Mouse (Mus musculus): ENCODE data around the gene Thra. TPM values are rescaled to one million over a fixed set of nuclear protein-coding genes. Genes with fewer than 3 reads are reported as not detected.

The Thra gene
- total RNA-seq, 2 experiments from 2014 or later = 181 to 195 TPM

DNA sequence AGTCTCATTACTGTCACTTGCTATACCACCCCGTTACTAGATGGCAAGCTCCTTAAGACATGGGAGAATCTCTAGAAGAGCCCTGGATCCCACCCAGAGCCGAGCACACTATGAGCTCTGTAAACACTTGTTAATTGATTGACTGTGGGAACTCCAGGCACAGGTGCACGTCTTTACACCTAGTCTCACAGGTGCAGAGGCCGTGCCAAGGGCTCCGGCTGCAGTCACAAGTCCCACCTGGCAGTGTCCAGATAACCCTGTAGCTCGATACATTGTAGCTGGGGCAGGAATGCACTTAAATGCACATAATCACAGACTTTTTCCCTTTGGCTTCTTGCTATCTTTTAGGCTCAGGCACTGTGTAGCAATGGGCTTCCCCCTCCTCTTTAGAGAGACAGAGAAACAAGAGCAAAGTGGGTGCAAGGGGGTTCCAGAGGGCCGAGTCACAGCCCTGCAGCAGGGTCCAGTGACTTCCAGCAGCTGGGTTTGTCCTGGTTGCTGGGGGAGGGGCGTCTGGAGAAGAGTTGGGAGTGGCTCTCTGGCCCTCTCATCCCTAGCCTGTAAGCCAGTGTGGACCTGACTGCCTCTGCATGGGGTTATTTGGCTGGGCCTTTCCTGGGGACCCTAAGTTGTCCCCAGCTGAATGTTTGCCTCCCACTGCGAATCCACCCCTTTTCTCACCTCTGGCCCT lies 3.4 kb downstream of the Thra start:
- DNase-seq (ENCODE audit: low spot score in 2 of 2) = no peak

DNA sequence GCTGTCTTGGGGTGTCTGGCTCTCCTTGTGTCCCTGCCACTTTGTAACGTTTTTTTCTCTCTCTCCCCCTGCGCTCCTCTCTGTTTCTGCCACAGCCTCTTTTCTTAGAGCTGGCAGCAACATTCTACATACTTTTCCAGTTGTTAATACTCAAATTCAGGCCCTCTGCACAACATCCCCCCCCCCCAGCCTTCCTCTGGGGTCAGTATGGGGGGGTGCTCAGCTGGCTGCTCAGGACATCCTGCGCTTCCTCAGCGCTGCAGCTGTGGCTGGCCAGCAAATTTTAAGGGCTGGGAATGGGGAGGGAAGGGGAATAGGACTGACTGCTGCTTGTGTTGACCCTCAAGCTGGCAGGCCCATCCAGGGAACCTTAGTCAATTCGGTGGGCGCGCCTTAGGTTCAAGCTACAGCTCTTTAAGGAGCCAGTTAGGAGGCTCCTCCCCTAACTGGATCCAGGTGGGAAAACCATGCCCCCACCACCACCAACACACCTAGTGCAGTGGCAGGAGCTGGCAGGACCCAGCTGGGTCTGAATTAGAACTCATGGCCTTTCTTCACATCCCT lies 4.1 kb downstream of the Thra start:
- no peak for DNase-seq (ENCODE audit: low spot score in 2 of 2)

DNA sequence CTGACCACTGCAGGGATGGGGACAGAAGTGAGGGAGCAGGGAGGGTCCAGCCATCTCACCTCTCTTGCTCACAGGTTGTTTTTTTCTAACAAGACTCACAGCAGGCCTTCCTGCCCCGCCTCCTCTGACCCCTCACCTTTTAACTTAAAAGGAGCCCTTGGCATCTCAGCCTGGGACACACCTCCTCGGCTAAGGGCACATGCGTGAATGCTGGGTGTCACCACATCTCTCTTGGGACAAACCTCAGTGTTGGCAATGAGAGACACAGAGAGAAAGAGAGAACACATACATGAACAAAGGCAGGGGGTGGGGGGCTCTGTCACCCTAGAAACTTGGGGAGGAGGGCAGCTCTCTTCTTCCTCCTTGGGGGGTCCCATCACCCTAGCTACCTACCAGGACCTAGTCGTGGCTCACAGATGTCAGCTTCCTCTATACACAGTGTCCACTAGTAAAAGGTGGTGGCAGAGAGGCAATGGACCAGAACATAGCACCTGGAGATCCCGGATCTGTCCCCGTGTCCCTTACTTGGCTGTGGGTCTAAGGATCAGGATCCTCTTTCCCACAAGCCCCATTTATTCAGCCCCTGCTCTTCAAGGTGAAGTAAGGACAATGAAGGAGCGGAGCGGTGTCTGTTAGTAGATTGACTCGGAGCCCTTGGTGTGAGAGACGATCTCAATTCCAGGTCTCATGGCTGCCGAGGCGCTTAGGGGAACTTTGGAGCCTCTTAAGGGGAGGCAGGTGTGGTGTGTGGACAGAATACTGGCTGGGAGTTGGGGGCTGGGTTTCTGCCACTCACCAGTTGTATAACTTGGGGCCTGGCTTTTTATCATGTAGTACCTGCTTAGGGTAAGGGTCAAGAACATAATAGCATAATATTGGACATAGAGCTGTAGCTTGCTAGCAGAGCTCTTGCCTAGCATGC lies 5.8 kb downstream of the Thra start:
- DNase-seq (ENCODE audit: low spot score in 2 of 2) = no peak

DNA sequence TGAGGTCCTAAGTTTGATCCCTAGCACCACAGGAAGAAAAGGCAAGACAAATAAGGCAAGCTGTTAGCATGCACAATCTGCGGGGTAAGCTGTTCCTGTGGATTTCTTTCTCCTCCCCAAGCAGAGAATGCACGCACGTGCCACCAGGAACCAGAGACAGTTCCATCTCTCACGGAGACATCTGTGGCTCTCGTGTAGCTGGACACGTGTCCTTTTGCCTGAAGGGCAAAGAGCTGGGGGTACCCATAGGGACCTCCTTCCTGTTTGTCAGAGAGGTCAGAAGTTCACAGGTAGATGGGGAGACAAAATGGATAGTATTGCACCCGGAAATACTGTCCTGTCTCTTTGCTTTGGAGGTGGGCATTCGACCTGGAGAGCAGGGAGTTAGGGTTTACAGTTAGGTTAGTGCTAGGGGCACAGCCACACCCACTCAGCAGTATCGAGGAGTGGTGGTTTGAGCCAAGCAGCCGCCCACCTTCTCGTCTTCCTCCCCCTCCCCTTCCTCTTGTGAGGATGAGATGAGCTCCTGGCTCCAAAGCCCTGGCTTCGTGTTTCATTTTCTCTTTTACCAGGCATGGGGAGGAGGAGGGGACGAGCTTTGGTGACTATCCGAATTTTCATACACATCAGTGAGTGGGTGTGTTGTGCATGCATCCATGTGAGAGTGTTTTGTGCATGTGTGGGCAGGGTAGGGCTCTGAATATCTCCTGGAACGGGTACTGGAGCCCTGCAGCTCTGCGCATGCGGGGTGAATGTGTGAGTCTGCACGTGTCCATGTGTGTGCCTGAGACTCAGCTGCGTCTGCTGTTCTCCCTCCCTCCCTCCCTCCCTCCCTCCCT lies 6.6 kb downstream of the Thra start:
- DNase-seq (ENCODE audit: low spot score in 2 of 2) = no peak

DNA sequence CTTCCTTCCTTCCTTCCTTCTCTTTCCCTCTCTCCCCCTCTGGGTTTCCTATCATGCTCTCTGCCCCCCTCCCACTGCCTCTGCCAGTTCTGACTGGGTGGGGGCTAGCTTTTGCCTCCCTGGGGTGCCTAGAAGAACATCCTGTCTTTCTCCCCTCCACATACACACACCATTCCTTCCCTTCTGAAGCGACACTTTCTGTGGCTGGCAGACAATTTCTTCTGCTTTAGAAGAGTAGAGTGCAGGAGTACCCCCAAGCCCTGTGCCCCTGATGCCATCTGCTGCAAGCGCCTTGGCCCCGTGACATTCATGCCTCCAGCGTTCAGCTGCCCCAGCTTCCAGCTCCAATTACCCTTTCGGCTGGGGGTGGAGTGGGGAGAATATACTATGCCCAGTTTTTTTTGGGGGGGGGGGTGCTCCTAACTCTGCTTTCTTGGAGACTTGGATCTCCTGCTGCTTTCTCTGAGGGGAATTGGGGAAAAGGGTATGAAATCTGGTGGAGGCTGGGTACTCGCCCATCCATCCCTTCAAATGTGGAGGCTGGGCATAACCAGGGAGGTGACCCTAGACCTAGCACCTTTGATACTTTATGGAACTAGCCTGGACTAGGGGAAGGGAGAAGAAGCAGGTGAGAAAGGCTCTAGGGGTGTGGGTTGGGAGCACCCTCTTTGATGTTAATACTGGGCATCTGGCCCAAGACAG lies 7.5 kb downstream of the Thra start:
- no peak for DNase-seq (ENCODE audit: low spot score in 2 of 2)

DNA sequence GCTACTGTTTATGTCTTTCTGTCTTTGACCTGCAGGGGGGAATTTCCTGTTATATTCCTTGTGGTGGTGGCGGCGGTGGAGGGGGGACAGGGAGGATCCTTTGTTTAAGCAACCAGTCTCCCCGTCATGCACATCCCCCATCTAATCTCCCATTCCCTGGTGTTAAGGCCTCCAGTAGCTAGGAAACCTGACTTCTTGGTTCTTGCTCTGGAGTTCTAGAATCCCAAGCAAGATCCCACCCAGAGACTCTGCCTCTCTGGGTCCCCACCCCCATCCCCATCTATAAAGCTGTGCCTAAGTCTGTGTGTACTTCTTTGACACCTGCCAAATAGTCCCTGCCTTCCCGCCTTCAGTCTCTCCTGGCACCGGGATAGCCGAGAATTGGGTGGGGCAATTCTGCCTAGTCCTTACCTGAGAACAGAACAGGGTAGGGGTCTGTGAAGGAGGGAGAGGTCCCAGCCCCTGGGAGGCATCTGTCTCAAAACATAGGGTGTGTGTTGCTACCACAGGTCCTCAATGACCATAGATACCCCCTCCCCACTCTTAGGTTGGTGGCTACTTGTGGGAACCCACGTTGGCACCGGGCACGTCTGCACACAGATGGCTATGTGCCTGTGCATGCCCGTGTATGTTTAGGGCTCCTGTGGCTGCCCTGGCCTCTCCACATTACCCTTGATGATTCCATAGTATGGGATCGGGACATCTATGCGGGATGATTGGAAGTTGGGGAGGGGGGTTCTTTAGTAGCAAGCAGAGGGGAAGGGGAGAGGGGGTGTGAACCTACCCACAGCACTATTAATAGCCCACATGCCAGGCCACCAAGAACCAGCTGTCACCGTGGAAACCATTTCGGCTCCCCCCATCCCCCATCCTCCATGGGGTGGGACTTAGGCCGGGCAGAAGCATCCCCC lies 8.3 kb downstream of the Thra start:
- DNase-seq (ENCODE audit: low spot score in 2 of 2) = no peak

DNA sequence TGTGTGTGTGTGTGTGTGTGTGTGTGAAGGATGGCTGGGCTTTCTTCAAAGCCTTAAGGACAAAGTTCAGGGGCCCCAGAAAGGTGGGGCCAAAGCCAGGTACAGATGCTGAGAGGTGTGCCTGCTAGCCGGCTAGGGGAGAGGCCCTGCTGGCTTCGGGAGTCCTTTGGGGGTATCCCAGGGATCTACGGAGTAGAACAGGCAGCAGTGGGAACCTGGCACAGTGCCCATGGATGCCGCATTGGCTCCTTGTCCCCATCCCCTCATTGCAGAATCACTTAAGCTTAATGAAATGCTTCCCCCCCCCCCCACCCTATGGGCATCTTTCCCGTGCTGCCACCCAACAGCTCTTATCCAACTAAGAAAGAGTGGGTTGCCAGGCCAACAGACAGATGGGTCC lies 9.3 kb downstream of the Thra start:
- DNase-seq (ENCODE audit: low spot score in 2 of 2) = no peak

DNA sequence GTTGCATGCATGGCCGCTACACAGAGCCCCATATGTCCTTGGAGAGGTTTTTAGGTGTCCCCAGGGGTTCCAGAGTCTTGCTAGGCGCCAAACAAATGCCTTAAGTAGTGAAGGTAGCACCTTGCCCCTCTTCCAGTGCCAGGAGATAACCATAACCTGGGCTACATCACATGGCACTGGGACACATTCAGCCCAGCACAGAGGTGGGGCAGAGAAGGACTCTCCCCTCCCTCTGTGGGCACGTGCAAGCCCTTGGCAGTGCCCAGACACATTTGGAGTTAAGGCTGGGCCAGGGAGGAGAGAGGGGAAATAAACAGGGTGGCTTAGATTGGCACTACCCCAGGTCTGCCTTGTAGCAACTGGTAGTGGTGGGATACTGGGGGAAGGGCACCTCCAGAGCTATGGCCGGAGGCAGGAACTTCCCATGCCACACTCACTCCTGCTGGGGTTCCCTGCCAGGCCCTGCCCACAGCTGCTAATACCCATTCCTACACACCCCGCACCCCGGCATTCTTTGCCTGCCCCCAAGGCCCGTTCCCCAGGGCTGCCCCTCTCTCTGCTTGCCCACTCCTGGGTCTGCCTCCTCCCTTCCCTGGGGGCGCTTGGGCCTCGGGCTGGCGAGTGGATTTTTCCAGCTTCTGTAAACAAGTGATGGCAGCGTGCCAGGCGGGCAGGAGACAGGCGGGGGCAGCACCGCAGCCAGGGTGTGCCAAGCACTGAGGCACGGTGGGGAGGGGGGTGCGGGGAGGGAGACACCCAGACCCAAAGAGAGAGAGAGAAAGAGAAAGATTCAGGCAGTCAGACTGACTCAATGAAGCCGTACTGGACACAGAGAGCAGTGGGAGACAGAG lies 10.1 kb downstream of the Thra start:
- DNase-seq (ENCODE audit: low spot score in 2 of 2) = peak in 1 of 2 experiments; percentile 67

DNA sequence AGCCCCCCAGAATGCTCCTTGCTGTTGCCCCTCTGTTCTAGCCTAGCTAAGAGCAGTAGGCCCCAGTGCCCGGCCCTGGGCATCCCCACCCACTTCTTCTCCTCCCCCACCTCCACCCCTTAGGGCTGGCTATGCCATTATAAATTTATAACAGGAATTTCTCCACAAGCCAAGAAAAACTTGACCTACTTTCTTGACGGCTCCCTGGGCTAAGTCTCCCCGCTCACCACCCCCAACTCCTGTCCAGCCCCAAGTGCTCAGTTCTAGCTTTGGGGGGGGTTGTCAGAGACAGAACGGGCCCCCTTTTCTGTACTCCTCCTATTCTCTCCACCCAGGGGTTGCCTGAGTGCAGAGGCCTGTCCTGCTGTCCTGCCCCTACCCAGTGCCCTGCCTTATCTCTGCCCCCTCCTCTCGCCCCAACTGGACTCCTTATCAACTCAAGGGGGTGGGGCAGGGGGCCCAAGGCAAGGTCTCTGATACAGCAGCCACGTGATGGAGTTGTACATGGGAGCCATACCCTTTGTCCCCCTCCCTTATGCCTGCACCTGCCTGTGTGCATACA lies 10.9 kb downstream of the Thra start:
- no peak for DNase-seq (ENCODE audit: low spot score in 2 of 2)

DNA sequence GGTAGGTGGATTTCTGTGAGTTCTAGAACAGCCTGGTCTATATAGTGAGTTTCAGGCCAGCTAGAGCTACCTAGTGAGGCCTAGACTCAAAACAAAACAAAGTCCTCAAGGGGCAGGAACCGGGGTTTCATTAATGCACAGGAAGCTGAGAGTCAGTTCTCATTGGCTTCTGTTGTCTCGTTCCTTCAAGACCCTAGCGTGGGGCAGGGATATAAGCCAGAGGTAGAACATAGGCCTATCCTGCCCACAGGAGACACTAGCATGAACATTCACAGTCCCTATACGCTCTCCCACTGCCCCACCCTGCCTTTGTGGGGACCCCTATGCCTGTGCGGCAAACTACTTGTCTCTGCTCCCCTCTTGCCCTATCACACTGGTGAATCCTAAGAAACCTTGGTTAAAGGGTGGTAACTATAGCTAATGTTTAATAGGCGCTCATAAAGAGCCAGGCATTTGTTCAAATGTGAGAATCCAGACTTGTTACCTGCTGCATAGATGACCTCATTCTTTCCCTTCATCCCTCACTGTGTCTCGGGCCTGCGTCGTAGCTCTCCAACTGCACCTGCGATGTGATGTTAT lies 12.2 kb downstream of the Thra start:
- no peak for DNase-seq (ENCODE audit: low spot score in 2 of 2)

DNA sequence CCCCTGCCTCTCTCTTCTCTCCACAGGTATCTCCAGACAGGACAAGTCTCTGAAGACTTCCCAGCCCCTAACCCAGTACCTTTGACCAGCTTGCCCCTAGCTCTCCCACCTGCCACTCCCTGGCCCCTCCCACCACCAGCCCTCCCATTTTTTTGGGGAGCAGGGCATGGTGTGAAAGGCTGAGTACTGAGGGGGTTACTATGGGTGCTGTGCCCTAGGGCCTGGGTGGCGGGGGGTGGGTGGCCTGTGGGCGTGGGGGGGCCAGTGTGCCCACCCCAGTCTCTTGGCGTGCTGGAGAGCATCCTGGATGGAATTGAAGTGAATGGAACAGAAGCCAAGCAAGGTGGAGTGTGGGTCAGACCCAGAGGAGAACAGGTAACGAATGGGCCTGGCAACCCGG lies 12.8 kb downstream of the Thra start:
- DNase-seq (ENCODE audit: low spot score in 2 of 2) = no peak

DNA sequence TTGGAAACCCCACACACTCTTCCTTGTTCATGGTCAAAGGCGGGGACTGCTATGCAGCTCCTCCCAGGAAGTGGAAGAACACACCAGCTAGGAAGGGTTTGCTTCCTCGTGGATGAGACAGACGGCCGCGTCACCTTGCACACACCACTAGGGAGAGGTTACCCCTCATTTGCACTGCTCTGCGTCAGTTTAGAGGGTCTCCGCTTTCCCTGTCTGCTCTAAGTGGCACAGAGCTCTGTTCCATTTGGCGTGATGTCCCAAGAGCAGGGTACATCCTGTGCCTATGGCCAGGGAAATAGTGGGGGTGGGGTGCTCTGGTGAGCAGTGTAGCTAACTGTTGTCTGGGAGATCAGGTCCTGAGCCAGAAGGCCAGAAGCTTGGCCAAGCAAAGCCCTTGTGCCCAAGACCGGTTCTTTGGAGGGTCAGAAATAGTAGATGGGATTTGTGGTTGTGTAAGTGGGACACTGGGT lies 13.7 kb downstream of the Thra start:
- no peak for DNase-seq (ENCODE audit: low spot score in 2 of 2)

DNA sequence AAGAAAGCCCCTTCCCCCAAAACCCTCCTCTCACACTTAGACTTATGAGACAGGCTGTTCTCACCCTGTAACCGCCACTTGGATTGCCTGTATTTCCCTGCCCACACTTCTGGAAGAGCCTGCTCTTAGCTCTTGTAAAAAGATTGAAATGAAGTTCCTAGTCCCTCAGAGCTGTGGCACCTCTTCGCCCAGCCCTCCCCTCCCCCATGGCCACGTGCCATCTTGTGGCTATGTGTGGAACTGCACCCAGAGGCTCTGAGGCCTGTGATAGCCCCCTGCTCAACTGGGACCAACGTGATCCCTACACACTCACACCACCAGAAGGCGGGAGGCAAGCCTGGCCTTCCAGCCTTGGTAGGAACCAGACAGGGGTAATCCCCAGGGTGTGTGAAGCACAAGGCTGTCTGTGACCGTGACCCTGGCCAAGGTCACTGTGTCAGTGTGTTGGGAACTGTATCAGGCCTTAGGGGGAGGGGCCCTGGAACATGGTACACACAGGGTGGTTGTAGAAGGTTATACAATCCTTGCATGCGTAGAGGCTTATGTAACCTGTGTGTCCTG lies 14.3 kb downstream of the Thra start:
- peak in 1 of 2 experiments; percentile 70 for DNase-seq (ENCODE audit: low spot score in 2 of 2)

DNA sequence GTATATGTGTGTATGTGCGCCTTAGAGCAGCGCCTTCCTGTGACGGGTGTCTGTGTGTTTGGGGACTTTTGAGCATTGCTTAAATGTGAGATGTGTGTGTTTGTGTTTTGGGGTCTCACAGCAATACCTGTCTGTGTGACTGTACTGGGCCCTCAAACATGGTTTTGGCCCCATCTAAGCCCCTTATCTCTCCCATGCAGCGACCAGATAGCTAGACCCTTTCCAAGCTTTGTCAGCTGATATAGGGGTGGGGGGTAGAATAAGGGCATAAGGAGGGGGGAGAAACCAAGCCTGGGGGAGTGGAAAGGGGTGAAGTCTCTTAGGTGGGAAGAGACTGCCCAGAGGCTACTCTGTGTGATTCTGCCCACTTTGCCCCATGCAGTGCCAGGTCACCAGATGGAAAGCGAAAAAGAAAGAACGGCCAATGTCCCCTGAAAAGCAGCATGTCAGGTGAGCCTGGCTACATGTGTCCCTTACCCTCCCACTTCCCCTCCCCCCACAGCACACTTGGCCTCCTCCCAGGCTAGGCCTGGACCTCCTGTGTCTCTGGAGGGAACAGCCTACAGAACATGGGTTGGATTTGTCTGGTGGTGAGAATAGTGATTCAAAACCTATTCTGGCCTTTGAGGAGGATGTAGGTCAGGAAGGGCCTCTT lies 15.4 kb downstream of the Thra start:
- no peak for DNase-seq (ENCODE audit: low spot score in 2 of 2)

DNA sequence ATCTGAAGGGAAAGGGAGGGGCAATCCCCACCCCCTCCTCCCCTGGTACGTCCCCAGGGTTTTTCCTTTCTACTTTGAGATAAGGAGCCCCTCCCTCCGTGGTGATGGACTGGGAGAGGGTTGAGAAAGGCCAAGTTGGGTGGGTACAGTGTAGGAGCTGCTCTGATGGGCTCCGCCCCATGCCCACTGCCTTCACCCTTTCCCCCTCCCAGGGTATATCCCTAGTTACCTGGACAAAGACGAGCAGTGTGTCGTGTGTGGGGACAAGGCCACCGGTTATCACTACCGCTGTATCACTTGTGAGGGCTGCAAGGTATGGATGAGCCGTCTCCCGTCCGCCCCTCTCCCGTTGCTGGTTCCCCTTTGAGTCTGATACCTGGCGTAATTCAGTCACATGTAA lies 16.3 kb downstream of the Thra start:
- no peak for DNase-seq (ENCODE audit: low spot score in 2 of 2)

DNA sequence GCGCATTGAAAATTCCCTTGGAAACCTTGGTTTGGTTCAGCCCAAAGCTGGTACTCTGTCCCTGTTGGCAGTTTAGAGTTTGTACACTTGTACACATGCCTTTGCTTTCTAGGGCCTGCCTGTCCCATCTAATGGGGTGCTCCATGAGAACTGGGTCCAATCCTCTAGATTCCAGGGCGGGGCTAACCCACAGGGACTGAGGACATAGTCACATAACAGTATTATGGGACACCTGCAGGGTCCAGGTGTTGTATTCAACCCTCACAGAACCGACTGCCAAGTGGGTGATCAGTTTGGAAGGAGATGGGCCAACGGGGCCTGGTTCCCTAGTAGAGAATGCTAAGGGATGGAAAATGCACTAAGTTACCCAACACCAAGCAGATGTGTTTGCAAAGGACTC lies 21.5 kb downstream of the Thra start:
- no peak for DNase-seq (ENCODE audit: low spot score in 2 of 2)
